Mouse (Mus musculus) kidney, embryonic 14.5 days (tissue): Measurements from ENCODE around the gene Rerg. TPM values are rescaled to one million over a fixed set of nuclear protein-coding genes. Genes with fewer than 3 reads are reported as not detected.

Experiments
- ATAC-seq: fragments of 200-750 bp; cut with Nextera tagmentation; 2 replicates; pipeline ENCODE4 v1.8.0; 2017; ENCODE audit warnings: moderate number of reproducible peaks, mild to moderate bottlenecking, moderate TSS enrichment, moderate library complexity; ENCODE audit not compliant: low FRiP score, low TSS enrichment
- H3K27ac ChIP-seq: fragments of 300-500 bp; sonication (generic); 2 replicates; pipeline ENCODE4 v1.5.1; 2014; ENCODE audit warnings: low read depth, mild to moderate bottlenecking, low read length, moderate library complexity, mixed read lengths
- H3K27me3 ChIP-seq: fragments of 300-500 bp; sonication (generic); 2 replicates; pipeline ENCODE4 v1.6.1; 2014; ENCODE audit warnings: mild to moderate bottlenecking, low read length; ENCODE audit not compliant: control insufficient read depth, insufficient read depth
- H3K36me3 ChIP-seq: fragments of 300-500 bp; sonication (generic); 2 replicates; pipeline ENCODE4 v1.6.1; 2014; ENCODE audit warnings: low read length, mixed read lengths; ENCODE audit not compliant: control insufficient read depth, insufficient read depth
- H3K4me1 ChIP-seq: fragments of 300-500 bp; sonication (generic); 2 replicates; pipeline ENCODE4 v1.6.1; 2014; ENCODE audit warnings: low read length, mixed read lengths; ENCODE audit not compliant: control insufficient read depth, insufficient read depth
- H3K4me2 ChIP-seq: fragments of 300-500 bp; sonication (generic); replicated peaks from 2 replicates; pipeline ENCODE4 v1.6.1; 2014; ENCODE audit warnings: low read depth, mild to moderate bottlenecking, low read length
- H3K4me3 ChIP-seq: fragments of 300-500 bp; sonication (generic); 2 replicates; pipeline ENCODE4 v1.5.1; 2014; ENCODE audit warnings: mild to moderate bottlenecking, low read length
- H3K9ac ChIP-seq: fragments of 300-500 bp; sonication (generic); 2 replicates; pipeline ENCODE4 v1.6.1; 2014; ENCODE audit warnings: low read depth, mild to moderate bottlenecking, low read length, moderate library complexity
- H3K9me3 ChIP-seq: fragments of 300-500 bp; sonication (generic); 2 replicates; pipeline ENCODE4 v1.6.1; 2016; ENCODE audit warnings: low read length; ENCODE audit not compliant: control insufficient read depth
- WGBS: fragments of 180-500 bp; shearing (Covaris S2); extraction: QIAGEN DNeasy Blood & Tissue Kit; methylation state at CpG from one replicate; pipeline ENCODE4 v1.1.7; 2014; 5-methylcytosine and 5-hydroxymethylcytosine counted together
- polyA plus RNA-seq: library from polyadenylated mRNA; unstranded; fragments of >200 nt; fragmentation: Nextera tagmentation; extraction: Ambion mirVana; gene quantifications from 2 replicates; pipeline ENCODE4 v1.2.1, GENCODE M21; 2014

The Rerg gene
- polyA plus RNA-seq, 1 experiment from 2014 or later, result 13.2 TPM

DNA sequence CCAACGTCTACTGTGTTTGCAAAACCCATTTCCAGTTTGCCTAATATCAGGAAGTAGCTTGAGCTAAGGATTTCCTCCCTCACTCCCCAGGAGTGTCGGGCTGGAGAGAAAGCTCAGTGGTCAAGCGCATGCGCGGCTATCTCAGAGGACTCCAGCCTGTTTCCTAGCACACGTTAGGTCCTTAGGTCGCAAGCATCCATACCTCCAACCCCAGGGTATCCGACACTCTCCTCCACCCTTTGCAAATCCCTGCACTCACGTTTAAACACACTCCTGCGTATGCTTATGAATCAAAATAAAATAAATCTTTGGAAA, 25.8 kb downstream of the Rerg start:
- Histone ChIP-seq H3K4me2 (no peak overlapping the region), H3K4me1 (peaks cover 21% of the 10 kb centered on the region; the same call in 1 of the 2 replicates), H3K9ac (no peak overlapping the region), H3K27ac (peak overlapping the region; percentile 68), H3K36me3 (no peaks in the 10 kb centered on the region), H3K9me3 (no peaks in the 10 kb centered on the region), H3K27me3 (no peaks in the 10 kb centered on the region), H3K4me3 (no peak overlapping the region)
- ATAC-seq, result no peak
- 68% methylated on average over 10 of the region's 10 CpGs for WGBS

DNA sequence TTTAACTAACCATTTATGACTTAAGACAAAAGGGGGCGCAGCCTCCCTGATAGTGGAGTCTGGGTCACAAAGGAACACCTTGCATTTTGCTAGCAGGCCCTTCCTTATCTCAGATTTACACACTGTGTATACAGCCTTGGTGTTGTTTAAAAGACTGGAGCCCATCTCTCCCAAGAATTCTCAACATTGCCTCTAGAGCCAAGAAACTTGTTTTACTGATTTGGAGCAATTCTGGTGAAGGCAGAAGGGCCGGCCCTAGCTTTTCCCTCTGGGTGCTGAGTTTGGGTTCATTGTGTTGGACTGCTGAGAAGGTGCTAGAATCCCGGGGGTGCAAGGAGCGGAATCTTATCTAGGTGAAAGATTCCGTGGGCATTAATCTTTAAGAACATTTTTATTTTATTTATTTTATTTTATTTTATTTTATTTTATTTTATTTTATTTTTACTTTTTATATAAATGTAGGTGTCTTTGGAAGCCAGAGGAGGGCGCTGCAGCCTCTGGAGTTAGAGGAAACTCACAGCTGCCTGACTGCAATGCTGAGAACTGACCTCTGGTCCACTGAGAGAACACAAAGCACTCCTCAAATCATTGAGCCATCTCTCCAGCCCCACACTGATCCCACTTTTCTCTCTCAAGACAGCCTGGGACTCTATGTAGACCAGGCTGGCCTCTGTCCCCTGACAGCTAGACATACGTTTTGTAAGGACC, 26.3 kb downstream of the Rerg start:
- Histone ChIP-seq H3K4me3 (no peak overlapping the region), H3K27ac (peak overlapping the region; percentile 68), H3K27me3 (no peaks in the 10 kb centered on the region), H3K9me3 (no peaks in the 10 kb centered on the region), H3K4me1 (peaks cover 24% of the 10 kb centered on the region; the same call in 1 of the 2 replicates), H3K9ac (no peak overlapping the region), H3K36me3 (no peaks in the 10 kb centered on the region), H3K4me2 (no peak overlapping the region)
- 82% methylated on average over 7 of the region's 7 CpGs for WGBS
- ATAC-seq, result no peak

DNA sequence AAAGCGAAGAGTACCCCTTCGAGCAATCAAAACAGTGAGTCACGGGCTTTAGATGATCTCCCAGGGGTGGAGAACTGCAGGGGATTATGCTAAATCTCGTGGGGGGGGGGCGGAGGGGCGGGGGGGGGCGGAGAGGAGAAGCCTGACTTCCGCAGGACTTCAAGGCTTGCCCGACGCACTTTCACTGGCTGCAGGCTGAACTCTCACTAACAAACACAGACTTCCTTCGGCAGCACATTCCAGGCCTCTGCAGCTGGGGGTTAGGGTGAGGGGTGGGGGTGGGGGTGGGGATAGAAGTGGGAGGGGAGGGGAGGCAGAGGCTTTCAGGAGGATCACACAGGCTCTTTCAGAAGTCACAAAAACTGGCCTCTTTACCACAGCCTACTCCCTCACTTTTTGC, 27.5 kb downstream of the Rerg start:
- WGBS, result 0% methylated on average over 9 of the region's 11 CpGs
- Histone ChIP-seq H3K27ac (peak overlapping the region; percentile 78; the same call in 1 of the 2 replicates), H3K9me3 (no peaks in the 10 kb centered on the region), H3K27me3 (no peaks in the 10 kb centered on the region), H3K4me3 (peak overlapping the region; percentile 25), H3K4me2 (peak overlapping the region; percentile 42), H3K9ac (peak overlapping the region; percentile 34; the same call in 1 of the 2 replicates), H3K36me3 (no peaks in the 10 kb centered on the region), H3K4me1 (peaks cover 28% of the 10 kb centered on the region; the same call in 1 of the 2 replicates)
- ATAC-seq, result peak; percentile 81

DNA sequence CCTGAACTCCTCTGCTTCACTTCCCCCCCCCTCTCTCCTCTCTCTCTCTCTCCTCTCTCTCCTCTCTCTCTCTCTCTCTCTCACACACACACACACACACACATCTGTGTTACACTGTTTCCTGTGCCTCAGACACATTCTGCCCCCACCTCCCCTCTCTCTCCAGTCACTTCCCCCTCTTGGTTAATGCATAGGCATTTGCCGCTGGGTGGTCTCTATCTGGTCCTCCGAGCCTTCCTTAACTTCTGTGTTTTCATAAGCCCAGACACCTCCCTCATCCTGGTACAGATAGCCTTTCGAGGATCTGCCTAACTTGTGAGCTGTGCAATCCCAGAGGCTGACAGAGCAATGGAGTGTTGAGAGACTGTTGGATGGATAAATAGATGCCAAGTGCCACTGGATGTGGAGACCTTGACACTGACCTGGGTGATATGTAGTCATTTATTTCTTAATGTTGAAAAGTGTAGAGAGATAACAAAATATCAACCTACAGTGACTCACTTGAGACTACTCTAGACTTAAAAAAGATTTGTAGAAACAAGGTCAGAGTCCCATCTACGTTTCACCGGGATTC, 29.0 kb downstream of the Rerg start:
- Histone ChIP-seq H3K9ac (no peak overlapping the region), H3K4me1 (peaks cover 28% of the 10 kb centered on the region; the same call in 1 of the 2 replicates), H3K27ac (no peak overlapping the region), H3K36me3 (no peaks in the 10 kb centered on the region), H3K4me3 (no peak overlapping the region), H3K9me3 (no peaks in the 10 kb centered on the region), H3K4me2 (no peak overlapping the region), H3K27me3 (no peaks in the 10 kb centered on the region)
- WGBS, result 44% methylated on average over 5 of the region's 5 CpGs
- no peak for ATAC-seq

DNA sequence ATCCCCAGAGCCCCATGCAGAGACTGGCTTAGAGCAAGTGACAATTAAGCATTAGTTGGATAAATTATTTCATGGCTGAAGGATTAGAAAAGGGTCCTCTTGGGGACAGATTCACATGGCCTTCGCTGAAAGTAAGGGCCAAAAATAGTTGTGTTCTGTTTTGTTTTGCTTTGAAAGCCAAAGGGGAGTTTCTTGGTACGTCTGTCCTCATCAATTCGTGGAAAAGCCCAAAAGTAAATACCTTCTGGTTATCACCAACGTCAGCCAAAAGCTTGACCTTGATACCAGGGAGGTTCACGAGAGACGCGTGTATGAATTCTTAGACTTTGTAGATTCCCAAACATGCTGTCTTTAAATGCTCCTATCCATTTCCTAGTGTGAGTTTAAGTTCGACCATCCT, 31.5 kb downstream of the Rerg start:
- peaks cover 25% of the 10 kb centered on the region for H3K4me1 ChIP-seq
- no peaks in the 10 kb centered on the region for H3K27me3 ChIP-seq
- H3K9ac ChIP-seq, result no peak overlapping the region
- no peaks in the 10 kb centered on the region for H3K9me3 ChIP-seq
- 67% methylated on average over 8 of the region's 8 CpGs for WGBS
- ATAC-seq, result no peak
- no peaks in the 10 kb centered on the region for H3K36me3 ChIP-seq
- H3K4me3 ChIP-seq, result no peak overlapping the region
- H3K27ac ChIP-seq, result peak overlapping the region; percentile 47; the same call in 1 of the 2 replicates
- no peak overlapping the region for H3K4me2 ChIP-seq

DNA sequence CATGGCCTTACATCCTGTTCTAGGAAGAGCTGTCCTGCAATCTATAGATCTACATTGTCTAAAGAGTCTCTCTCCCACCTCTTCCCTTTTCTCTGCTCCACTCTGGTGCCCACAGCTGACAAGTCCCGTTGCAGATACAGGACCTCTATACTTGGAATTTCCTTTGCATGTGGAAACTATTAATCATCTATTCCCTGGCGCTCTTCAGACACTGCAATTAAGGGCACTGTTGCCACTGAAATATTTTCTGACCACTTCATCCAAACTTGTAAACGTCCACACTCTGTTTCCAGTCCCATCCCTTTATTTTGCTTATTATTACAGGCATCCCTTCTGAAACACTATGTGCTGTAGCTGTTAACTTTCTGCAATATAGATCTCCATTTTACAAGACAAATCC, 31.9 kb downstream of the Rerg start:
- H3K4me1 ChIP-seq, result peaks cover 24% of the 10 kb centered on the region
- no peak overlapping the region for H3K9ac ChIP-seq
- 43% methylated on average over 3 of the region's 3 CpGs for WGBS
- ATAC-seq, result no peak
- H3K27ac ChIP-seq, result peak overlapping the region; percentile 47; the same call in 1 of the 2 replicates
- no peak overlapping the region for H3K4me2 ChIP-seq
- H3K27me3 ChIP-seq, result no peaks in the 10 kb centered on the region
- H3K9me3 ChIP-seq, result no peaks in the 10 kb centered on the region
- H3K4me3 ChIP-seq, result no peak overlapping the region
- H3K36me3 ChIP-seq, result no peaks in the 10 kb centered on the region

DNA sequence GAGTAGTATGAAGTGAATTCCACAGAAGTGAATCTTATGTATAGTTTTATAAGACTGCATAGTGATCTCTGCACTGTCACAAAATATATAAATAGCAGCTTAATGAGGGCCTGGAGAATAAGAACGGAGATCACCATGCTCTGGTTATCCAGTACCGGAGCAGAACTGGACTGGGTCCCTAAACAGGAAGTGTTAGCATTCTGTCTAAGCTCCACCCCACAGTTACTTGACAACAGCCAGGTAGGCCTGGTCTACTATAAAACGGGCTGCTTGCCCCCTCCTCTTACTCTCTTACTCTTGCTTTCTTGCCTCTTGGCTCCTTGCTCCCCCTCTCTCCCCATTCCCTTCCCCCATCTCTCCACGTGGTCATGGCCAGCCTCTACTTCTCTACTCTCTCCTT, 33.9 kb downstream of the Rerg start:
- H3K36me3 ChIP-seq, result no peaks in the 10 kb centered on the region
- WGBS, result 82% methylated on average over 4 of the region's 4 CpGs
- no peak overlapping the region for H3K27ac ChIP-seq
- no peaks in the 10 kb centered on the region for H3K27me3 ChIP-seq
- no peak overlapping the region for H3K9ac ChIP-seq
- H3K4me2 ChIP-seq, result no peak overlapping the region
- H3K4me1 ChIP-seq, result peaks cover 21% of the 10 kb centered on the region
- H3K4me3 ChIP-seq, result no peak overlapping the region
- no peaks in the 10 kb centered on the region for H3K9me3 ChIP-seq
- no peak for ATAC-seq

DNA sequence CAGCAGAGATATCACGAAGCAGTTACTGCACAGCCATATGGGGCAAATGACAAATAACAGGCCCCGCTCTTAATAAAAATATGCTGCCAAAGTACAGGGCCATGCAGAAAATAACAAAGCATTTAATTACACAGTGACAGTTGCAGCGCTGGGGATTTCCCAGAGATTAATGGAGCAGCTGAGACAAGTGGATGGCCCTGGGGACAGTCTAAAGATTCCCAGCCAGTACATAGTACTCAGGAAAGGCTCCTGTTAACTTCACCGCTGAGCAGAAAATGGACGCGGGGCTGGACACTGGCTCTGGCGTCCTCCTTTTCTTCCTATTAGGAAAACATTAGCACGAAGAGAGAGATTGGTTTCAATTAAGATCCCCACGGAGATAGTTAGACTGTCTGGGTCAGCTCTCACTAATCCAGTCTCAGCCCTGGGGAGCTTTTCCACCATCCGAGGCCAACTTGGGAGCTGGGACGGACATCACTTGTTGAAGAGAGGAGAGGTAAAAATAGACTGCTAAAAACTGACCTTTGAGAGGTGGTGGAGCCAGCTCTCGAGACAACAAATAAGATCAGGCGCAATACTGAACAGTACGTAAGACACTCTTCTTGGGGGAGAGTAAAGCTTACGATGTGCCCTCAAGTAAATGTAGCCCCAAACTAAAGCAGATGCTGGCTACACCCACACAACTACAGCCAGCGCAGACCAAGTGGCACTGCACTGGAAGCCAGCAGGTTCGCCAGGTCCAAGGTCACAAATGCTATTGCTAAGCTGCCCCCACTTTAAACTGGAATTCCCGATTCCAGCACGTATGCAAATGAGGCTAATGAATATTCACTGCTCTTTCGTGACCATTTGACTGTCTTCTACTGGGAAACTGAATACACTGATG, 34.5 kb downstream of the Rerg start:
- peaks cover 25% of the 10 kb centered on the region for H3K4me1 ChIP-seq
- no peaks in the 10 kb centered on the region for H3K9me3 ChIP-seq
- peak; percentile 72 for ATAC-seq
- H3K9ac ChIP-seq, result no peak overlapping the region
- no peak overlapping the region for H3K4me3 ChIP-seq
- no peaks in the 10 kb centered on the region for H3K36me3 ChIP-seq
- H3K27me3 ChIP-seq, result no peaks in the 10 kb centered on the region
- 46% methylated on average over 20 of the region's 20 CpGs for WGBS
- H3K27ac ChIP-seq, result 0 out of 2 replicates have a peak overlapping the region, but pooled peaks have one; percentile 26
- no peak overlapping the region for H3K4me2 ChIP-seq

DNA sequence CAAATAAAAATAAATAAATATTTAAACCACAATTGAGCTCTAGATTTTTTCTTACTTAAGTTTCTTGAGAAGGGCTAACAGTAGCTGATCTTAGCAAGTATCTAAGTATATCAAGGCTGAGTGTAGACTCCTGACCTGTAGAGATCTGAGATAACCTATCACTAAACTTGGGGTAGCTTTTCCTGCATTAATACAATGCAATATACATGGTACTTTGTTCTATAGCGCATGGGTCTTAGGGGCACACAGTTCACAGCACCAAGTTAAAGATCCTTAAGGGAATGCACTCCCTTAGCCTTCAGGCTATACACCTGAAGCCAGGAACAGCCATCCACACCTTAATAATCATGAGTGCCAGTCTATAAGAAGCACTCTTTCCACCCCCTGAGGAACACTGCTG, 38.5 kb downstream of the Rerg start:
- Histone ChIP-seq H3K9ac (no peak overlapping the region), H3K27ac (no peak overlapping the region), H3K4me1 (peaks cover 25% of the 10 kb centered on the region), H3K4me2 (no peak overlapping the region), H3K9me3 (no peaks in the 10 kb centered on the region), H3K4me3 (no peak overlapping the region), H3K27me3 (no peaks in the 10 kb centered on the region), H3K36me3 (no peaks in the 10 kb centered on the region)
- WGBS, result 79% methylated on average over 1 of the region's 1 CpGs
- no peak for ATAC-seq
